Mouse (Mus musculus) G1E (cell line): ENCODE measurements around the gene Pacsin1.

Experiments
- CTCF ChIP-seq: IDR thresholded peaks from 2 replicates; pipeline ENCODE4 v1.5.1; 2012; ENCODE audit warnings: low read depth, low read length, inconsistent platforms, mixed read lengths
- GATA1 ChIP-seq: IDR thresholded peaks from 2 replicates; pipeline ENCODE4 v1.6.1; 2012; ENCODE audit warnings: borderline replicate concordance, low read length, inconsistent platforms, mixed read lengths
- POLR2AphosphoS5 ChIP-seq: IDR thresholded peaks from 2 replicates; pipeline ENCODE4 v1.6.1; 2012; ENCODE audit warnings: low read depth, low read length, inconsistent platforms; ENCODE audit not compliant: insufficient replicate concordance
- TAL1 ChIP-seq: conservative IDR thresholded peaks from 2 replicates; pipeline ENCODE4 v1.6.1; 2012; ENCODE audit warnings: low read depth, low read length, inconsistent platforms, mixed read lengths

DNA sequence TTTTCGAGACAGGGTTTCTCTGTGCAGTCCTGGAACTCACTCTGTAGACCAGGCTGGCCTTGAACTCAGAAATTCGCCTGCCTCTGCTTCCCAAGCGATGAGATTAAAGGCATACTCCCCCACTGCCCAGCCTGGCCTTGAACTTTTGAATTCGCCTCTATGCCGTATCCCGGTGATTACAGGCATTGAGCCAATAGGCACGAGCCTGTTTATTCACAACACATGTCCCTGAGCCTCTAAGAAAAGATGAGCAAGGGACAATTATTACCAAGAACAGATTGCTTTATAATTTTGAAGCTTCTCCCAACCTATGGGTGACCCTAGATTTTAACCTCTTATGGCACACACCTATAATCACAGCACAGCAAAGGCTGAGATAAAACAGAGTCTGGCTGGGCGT is 26.9 kb upstream of the Pacsin1 start:
- TF ChIP-seq CTCF (no peak), TAL1 (no peak), POLR2AphosphoS5 (no peak), GATA1 (no peak)
